Mouse (Mus musculus): ENCODE results near the gene Cnn1. TPM values are rescaled to one million over a fixed set of nuclear protein-coding genes. Genes with fewer than 3 reads are reported as not detected.
A peak's percentile ranks its signal among the peaks of the same experiment; 100 is the strongest.
"Not testable (repeated sequence)": the region's sequence is repeated elsewhere in the genome, so short reads cannot be mapped to it uniquely, and the experiment has no call there.

Gene Cnn1
- polyA plus RNA-seq, 1 experiment from 2014 or later: 1.4 TPM

DNA sequence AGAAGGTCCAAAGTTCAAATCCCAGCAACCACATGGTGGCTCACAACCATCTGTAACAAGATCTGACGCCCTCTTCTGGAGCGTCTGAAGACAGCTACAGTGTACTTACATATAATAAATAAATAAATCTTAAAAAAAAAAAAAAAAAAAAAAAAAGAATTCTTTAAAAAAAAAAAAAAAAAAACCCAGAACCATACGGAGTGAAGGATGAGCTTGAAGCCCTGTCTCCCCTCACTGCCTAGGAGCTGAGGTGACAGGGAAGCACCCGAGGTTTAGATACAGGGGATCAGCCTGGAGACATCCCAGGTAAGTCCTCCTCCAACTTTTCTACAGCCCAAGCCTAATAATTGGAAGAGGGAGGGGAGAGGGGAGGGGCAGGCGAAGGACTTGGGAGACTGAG is 23.2 kb upstream of the Cnn1 start:
- DNase-seq (ENCODE audit: low spot score): not testable (repeated sequence)

DNA sequence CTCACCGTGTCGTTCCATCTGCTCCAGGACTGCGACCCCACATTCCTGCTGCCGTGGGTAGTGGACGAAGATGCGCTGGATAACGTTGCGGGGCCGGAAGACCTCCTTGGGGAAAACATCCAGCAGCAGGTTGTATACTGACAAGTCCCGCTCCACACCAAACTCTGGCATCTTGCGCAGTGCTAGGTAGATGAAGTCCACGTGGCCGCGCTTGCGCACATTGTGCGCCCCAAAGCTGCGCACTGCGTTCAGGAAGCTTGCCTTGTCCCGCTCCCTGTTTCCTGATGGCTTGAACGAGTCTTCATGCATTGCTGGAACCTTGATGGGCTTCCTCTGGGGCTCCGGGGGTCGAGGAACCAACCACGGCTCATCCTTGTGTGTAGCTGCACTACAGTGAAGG is 22.8 kb upstream of the Cnn1 start:
- no peak for DNase-seq (ENCODE audit: low spot score)

DNA sequence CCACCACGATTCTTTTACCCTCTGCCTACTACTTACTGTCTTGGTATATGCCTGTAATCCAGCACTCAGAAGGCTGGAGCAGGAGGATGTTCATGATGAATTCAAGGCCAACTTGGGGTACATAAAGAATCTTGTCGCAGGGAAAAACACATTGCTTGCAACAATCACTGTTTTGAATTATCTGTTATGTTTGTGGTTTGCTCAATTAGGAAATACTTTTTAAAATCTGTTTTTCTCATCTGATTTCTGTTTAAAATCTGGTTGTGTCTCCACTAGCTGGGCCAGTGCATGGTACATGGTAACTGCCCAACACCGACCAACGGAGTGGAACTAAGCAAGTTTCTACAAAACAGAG is 14.4 kb upstream of the Cnn1 start:
- DNase-seq (ENCODE audit: low spot score): no peak

DNA sequence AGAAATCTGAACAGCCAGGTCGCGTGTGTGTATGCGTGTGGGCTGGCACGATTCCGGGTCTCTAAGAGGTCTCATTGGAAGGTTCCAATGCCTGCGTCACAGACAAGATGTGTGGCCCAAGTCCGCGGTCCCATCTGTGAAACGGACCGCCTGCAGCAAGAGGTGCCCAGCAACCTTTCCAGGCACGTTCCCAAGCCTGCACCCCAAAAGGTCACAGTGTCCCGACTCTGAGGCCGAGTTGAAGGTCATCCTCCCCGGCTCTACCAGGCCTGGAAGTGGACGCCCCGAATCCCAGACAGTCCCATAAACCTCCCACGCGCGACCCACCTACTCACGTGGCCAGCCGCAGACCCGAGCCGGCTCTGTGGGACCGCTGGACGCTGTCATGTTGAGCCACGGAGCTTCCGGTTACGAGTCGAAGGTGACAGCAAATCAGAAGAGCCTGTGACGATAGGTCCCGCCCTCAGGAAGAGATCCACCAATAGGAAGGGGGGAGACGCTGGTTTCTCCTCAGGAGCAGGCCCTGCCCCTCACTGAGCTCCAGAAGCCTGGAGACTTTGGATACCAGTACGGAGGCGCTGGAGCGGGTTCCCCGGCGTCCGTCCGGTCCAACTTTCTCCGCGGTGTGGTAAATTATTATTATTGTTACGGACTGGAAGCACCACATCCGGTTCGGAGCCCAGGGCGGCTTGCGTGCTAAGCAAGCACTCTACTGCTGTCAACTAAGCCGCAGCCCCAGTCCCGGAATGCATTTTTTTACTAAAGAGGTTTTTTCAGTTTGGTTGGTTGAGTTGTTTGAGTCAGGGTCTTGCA is 13.8 kb upstream of the Cnn1 start, which contains the start of gene Ecsit:
TSS of gene Ecsit (minus strand) at position 417 of the 813 bp plus-strand sequence.
- DNase-seq (ENCODE audit: low spot score): peak; percentile 93

DNA sequence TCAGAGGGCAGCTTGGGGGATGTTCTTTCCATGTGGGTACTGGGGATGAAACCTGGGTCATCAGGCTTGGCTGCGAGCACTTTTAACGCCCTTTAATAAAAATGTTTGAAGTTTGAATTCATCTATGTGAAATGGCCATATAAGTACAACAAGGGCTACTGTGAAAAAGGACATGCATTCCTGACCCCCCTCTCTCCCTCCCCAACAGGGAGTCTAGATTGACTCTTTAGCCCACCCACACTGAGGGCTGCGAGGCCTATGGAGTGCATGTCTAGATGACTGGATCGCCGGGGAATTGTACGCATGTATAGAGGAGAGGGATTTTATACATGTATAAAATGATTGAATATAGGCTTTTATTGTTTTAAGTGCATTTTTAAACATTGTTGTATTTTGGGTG is 13.0 kb upstream of the Cnn1 start:
- DNase-seq (ENCODE audit: low spot score): no peak

DNA sequence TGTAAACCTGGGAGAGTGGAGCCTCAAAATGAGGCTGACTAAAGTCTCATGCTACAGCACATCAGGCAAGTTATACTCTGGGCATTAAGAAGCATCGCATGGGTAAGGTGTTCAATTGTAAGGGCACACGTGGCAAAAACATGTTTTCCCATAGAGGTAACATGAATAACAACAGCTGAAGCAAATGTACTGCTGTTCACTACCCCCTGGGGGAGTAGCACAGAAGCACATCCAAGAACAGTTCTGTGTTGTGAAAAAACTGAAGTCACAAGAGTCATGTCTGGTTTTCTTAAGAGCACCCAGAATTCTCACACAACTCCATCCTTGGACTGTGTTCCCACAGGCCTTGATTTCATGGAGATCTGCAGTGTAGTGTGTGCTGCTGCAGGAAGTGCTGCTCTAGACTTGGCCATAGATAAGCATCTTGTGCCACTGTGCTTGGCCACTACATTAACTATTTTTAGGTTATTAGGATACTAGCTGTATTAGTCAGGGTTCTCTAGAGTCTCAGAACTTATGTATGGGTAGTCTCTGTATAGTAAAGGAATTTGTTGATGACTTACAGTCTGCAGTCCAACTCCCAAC is 11.9 kb upstream of the Cnn1 start:
- DNase-seq (ENCODE audit: low spot score): no peak

DNA sequence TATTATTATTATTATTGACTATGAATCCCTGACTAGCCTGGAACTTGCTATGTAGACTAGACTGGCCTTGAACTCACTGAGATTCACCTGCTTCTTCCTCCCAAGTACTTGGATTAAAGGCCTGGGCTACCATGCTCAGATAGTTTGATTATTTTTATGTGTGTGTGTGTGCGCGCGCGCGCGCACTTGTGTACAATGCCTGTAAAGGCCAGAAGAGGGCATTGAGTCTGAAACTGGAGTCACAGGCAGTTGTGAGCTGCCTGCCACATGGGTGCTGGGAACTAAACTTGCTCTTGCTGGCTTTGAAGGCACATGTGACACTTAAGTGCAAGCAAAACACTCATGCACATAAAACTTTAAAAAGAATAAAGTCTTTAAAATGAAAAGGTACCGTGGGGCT is 9.7 kb upstream of the Cnn1 start:
- no peak for DNase-seq (ENCODE audit: low spot score)

DNA sequence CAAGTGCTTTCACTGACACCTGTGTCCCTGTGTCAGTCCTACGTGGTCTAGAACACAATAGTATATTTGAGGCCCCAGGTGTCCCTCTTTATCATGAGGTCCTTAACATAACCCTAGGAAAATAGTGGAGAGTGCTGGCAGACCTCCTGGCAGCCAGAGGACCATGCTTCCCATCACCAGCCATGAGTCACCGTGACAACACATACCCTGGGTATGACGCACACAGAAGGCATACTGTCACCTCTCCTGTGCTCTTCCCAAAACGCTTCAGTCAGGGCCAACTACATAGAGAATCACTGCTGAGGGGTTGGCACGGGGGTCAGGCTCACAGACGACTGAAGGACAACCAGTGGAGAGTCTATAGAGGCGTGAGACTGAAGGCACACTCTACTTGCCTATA is 9.0 kb upstream of the Cnn1 start:
- no peak for DNase-seq (ENCODE audit: low spot score)

DNA sequence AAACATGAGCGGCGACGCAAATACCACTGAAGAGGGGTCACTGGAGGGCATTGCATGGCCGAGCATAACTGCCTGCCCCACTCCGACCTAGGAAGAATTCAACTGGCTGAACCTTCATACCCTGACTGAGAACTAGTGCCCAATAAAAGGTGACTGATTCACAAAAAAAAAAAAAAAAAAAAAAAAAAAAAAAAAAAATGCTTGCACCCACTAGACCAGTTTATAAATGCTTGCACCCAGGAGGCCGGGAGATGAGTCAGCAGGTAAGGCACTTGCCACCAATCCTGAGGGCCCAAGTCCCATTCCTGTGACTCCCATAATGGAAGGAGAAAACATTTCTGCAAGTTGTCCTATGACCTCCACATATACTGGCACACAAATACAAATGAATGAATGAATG is 6.3 kb upstream of the Cnn1 start:
- DNase-seq (ENCODE audit: low spot score): no peak

DNA sequence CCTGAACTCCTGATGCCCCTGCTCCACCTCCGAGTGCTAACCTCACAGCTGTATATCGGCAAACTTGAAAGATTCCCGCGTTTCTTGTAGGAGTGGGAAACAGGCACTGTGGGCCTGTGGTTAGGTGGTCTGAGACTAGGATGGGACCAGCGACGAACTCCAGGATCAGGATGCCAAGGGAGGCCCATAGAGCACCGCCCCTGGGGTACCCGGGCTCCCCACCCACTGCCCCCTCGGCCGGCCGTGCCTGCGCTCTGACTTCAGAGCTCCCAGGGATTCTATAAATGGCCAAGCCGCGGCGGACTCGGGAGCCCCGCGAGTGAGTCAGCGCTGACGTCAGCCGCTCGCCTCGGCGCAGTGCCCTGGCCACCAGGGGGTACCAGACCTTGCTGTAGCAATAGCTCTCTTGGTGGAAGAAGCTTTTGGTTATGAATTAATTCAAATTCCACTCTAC is 3.1 kb upstream of the Cnn1 start:
- peak; percentile 74 for DNase-seq (ENCODE audit: low spot score)

DNA sequence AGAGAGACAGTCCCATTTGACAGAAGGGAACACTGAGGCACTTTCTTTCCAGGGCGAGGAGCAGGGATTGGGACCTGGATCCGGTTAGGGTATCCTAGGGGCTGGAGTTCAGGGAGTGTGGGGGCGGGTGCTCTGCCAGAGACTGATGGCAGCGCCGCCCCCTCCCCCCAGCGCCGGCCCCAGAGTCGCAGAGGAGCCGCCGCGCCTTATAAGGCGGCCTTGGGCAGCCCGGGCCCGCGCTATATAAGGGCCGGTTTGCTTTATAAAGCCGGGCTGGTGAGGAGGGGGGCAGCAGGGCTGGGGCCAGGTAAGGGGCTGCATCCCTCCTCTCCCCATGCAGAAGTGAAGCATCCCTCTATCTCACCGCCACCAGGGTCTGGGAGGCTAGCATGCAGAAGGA is 906 bp downstream of the Cnn1 start:
- no peak for DNase-seq (ENCODE audit: low spot score)

DNA sequence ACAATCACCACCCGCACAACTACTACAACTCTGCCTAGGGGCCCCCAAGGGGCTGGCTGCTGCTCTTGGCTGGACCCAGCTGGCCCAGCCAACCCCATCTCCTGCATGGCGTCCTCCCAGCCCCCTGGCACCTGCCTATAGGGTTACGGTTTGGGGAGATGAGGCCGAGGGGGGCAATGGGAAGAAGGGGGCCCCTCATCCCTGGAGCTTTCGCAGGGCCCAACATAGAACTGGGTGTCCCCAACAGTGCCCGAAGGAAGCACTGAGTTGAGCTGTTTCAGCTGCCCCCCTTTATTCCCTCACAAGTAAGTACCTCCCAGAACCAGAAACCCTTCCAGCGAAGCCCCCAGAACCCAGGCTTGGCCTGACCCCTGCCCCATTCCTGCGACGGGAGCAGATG is 9.2 kb downstream of the Cnn1 start:
- no peak for DNase-seq (ENCODE audit: low spot score)

DNA sequence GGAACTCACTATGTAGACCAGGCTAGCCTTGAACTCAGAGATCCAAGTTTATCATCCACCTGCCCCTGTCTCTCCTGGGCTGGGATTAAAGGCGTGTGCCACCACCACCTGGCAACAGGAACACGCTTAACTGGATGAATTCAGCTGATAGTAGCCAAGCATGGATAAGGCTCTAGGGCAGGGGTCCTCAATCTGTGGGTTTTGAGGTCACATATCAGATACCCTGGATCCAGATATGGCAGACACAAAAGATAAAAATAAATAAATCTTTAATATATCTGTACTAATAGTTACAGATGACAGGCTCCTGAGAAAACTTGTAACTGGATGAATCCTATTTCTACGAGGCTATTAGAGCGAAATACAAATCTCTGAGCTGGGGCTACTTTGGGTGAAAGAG is 16.6 kb downstream of the Cnn1 start:
- DNase-seq (ENCODE audit: low spot score): no peak

DNA sequence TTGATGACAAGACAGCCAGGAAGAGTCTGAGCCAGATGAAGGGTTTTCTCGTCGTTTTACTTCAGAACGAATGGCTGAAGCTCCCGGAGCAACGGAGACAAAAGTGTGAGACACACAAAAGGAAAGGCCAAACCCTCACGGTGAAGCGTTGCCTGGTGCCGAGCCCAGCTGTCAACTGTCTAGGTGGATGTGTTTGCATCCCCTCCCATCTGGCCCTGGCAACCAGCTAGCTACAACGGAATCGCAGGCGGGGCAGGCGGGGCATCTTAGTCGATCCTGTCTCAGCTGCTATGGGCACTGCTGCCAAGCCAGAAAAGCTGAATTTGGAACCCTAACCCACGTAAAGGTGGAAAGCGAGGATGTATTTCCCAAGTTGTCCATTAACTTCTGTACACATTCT is 17.1 kb downstream of the Cnn1 start:
- DNase-seq (ENCODE audit: low spot score): peak; percentile 43

DNA sequence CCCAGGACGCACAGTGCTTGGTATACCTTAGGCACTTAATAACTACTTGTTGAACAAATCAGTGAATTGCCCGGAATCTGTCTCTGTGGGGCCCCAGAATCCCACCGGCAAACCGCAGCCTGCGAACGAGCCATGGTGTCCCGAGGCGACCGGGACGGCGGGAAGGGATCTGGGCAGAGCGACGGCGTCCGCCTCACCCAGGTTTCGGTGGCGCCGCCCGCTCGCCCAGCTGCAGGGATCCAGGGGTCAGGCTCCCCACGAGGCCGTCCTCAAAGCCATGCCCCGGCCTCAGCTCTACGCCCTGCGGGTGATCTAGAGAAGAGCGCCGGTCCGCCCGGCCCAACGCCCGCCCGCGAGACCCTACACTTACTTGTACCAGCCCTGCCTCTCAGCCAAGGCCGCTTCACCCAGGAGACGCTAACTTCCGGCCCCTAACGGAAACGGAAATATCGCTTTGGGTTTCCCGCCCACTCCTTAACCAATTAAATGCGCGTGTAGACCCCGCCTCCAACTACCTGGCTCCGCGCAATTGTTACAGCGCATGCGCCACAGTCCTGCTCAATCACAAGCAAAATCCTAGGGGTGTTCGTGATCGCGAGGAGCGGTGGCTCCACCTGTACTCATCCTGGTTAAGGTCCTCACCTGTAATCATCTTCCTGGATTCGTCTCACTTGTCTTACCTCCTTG is 17.9 kb downstream of the Cnn1 start, which contains the start of gene Elof1:
TSS of gene Elof1 (minus strand) at position 433 of the 687 bp plus-strand sequence.
- DNase-seq (ENCODE audit: low spot score): peak; percentile 98

DNA sequence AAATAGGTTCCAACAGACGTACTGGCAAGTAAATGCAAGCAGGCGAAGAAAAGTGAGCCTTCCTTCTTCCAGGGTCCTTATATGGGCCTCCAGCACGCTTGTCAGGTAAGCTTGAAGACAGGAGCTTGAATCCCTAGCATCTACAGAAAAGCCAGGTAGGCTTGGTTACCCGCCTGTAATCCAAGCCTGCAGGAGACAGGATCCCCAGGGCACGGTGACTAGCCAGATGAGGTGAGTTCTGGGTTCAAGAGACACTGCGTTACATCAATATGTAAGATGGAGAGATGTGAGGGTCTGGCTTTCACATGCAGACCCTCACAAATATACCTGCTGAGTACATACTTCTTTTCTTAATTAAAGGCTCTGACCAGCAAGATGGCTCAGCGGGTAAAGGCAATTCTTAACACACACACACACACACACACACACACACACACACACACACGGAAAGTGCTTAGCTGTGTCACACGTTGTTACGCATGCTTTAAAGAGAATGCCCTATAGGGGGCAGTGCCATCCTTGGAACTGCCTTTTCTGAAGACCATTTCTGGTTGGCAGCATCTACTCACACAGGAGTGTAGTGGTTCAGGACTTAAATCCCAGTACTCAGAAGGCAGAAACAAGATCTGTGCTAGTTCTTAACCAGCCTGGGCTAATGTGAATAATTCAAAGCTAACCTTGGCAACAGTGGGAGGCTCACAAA is 18.9 kb downstream of the Cnn1 start:
- peak; percentile 89 for DNase-seq (ENCODE audit: low spot score)

DNA sequence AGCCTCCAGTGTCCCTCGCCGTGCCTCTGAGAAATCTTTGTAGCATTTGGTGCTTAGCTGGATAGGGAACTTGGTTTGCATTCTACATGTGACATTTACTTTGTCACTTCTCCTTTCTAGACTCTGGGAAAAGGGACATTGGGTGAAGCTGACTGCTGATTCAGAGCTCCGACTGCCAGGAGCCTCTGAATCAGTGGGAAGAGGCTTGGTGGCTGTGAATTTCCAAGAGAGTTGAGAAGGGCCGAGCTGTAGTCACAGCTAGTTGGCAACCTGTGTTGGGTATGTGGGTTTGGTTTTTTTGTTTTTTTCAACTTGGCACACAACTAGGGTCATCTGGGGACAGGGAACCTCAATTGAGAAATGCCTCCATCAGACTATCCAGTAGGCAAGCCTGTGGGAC is 20.5 kb downstream of the Cnn1 start:
- no peak for DNase-seq (ENCODE audit: low spot score)

DNA sequence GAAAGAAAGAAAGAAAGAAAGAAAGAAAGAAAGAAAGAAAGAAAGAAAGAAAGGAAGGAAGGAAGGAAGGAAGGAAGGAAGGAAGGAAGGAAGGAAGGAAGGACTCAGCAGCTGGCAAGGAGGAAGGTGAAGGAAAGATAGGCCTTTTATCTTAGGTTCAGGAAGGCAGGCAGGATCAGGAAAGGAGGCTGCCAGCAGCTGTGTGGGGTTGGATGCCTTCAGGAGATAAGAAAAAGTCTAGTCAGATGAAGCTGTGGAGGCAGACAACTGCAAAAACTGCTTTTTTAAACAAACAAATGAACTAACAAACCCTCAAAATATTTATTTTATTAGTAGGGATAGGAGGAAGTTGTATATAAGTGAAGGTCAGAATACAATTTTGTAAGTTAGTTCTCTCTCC is 22.5 kb downstream of the Cnn1 start:
- DNase-seq (ENCODE audit: low spot score): no peak

DNA sequence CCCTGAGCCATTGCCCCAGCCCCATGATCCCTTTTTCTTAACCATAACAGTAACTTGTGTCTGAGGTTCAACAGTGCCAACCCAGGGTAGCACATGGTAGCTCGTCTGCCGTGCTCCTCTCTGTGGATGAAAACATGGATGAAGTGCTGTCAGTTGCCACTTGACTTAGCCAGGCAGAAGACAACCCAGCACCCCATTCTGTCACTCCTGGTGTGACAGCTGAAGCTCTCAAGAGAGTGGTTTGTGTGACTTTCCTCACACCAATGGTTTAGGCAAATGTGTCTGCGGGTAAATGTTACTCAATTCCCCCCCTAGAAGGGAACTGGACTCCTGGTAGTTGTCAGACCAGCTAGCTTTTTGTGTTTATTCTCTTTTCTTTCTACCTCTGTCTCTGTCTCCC is 23.0 kb downstream of the Cnn1 start:
- no peak for DNase-seq (ENCODE audit: low spot score)

DNA sequence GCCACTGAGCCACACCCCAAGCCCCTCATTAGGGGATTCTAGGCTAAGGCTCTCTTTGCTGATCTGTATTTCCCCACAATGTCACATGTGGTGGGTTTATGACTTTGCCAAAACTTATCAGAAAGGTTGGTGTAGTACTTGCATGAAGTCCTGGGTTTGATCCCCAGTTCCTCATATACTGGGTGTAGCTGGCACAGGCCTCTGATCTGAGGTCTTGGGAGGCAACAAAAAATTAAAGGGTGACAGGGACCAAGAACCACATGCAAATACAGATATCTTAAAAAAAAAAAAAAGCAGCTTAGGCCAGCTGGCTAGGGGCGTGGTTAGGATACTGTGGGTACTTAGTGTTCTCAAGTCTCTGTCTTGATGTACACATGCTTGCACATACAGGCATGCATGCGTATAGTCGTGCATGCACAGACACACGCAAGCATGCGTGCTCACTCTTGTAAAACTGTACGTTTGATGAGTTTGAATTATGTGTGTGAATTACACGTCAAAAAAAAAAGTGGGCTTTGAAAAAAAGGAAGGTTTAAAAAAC is 24.1 kb downstream of the Cnn1 start:
- DNase-seq (ENCODE audit: low spot score): no peak

DNA sequence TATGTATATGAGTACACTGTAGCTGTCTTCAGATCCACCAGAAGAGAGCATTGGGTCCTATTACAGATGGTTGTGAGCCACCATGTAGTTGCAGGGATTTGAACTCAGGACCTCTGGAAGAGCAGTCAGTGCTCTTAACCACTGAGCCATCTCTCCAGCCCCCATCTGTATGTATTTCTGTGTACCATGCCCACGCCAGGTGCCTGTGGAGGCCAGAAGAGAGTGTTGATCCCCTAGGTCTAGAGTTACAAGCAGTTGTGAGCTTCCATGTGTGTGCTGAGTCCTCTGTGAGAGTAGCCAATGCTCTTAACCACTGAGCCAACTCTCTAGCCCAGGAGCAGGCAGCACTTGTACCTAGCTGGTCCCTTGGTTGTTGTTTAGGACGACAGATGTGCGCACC is 25.2 kb downstream of the Cnn1 start:
- DNase-seq (ENCODE audit: low spot score): no peak

Measured in thymus, postnatal 0 days (tissue).